27 mouse cellular contexts compared by ENCODE assay signal in the genomic region with DNA sequence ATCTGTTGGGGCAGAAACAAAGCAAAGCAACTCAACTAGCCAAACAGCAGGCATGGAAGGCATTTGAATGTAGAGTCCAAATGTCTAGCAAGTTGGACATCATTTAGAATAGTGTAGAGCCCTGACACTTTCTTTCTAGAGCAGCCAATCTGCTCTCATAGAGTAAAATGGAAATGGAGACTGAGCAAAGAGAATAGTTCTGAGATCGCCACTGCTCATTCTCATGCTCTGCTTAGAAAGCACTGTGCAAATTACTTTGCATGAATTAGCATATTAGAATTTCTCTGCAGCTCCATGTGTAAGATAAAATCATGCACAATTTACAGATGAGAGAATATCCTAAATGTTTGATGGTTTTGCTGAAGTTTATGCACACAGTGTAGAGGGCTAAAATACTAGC.
A peak's percentile ranks its signal among the peaks of the same experiment; 100 is the strongest.
DNase-seq lines count a peak whose midpoint lies in the region; ATAC-seq and TF ChIP-seq lines count a peak whose summit lies in the region.
"Had no signal": no experiment of that assay in that cellular context is flagged by ENCODE, and none has a peak within 500 bp of the region (broad histone marks: within the 10 kb centered on the region; RNA-seq: fewer than 3 reads in every experiment).

No protein-coding gene starts in this region.

- peak; percentile 45; the same call in 1 of the 2 replicates for ATAC-seq in forebrain, embryonic 13.5 days
- no peak for ATAC-seq in forebrain, embryonic 11.5 days (replicated peaks; ENCODE audit: low FRiP score)
- ATAC-seq in forebrain, embryonic 15.5 days (replicated peaks), result peak; percentile 58; the same call in 1 of the 2 replicates
- no peak for ATAC-seq in midbrain, embryonic 14.5 days (ENCODE audit: low FRiP score, low TSS enrichment)
- ATAC-seq in midbrain, embryonic 16.5 days, result no peak
- ATAC-seq in forebrain, postnatal 0 days, result no peak
- ATAC-seq: activated CD4-positive, CD25-positive, alpha-beta regulatory T cell, adult 4 months; CD4-positive, CD25-positive, alpha-beta regulatory T cell, adult 4 months; Patski had no signal

- no peak overlapping the region for H3K4me3 ChIP-seq in forebrain, embryonic 13.5 days
- H3K4me3 ChIP-seq in forebrain, embryonic 11.5 days (ENCODE audit: low read depth, low read length), result no peak overlapping the region
- H3K4me3 ChIP-seq in forebrain, embryonic 15.5 days, result no peak overlapping the region
- H3K4me3 ChIP-seq in forebrain, embryonic 10.5 days, result no peak overlapping the region
- no peak overlapping the region for H3K4me3 ChIP-seq in midbrain, embryonic 14.5 days (replicated peaks; ENCODE audit: low read depth, low read length)
- no peak overlapping the region for H3K4me3 ChIP-seq in midbrain, embryonic 16.5 days (ENCODE audit: low read depth, low read length)
- no peak overlapping the region for H3K4me3 ChIP-seq in forebrain, postnatal 0 days (ENCODE audit: low read depth, low read length)
- H3K4me3 ChIP-seq: embryonic facial prominence, embryonic 13.5 days; embryonic facial prominence, embryonic 15.5 days; erythroblast, embryonic 14.5 days had no signal

- H3K4me1 ChIP-seq in forebrain, embryonic 13.5 days, result no peaks in the 10 kb centered on the region
- no peaks in the 10 kb centered on the region for H3K4me1 ChIP-seq in forebrain, embryonic 11.5 days (replicated peaks; ENCODE audit: control insufficient read depth, insufficient read depth, low read length)
- no peaks in the 10 kb centered on the region for H3K4me1 ChIP-seq in forebrain, embryonic 15.5 days
- no peaks in the 10 kb centered on the region for H3K4me1 ChIP-seq in forebrain, embryonic 10.5 days
- H3K4me1 ChIP-seq in midbrain, embryonic 14.5 days (ENCODE audit: control insufficient read depth, insufficient read depth, low read length), result no peaks in the 10 kb centered on the region
- no peaks in the 10 kb centered on the region for H3K4me1 ChIP-seq in midbrain, embryonic 16.5 days (ENCODE audit: control insufficient read depth, insufficient read depth, low read length)
- H3K4me1 ChIP-seq in forebrain, postnatal 0 days (ENCODE audit: insufficient read depth), result no peaks in the 10 kb centered on the region
- H3K4me1 ChIP-seq: embryonic facial prominence, embryonic 13.5 days; embryonic facial prominence, embryonic 15.5 days had no signal

- no peak for DNase-seq in forebrain, embryonic 11.5 days (ENCODE audit: low spot score)
- DNase-seq in forebrain, embryonic 10.5 days (ENCODE audit: extremely low spot score, low spot score), result no peak
- peak; percentile 12 for DNase-seq in midbrain, embryonic 14.5 days
- peak; percentile 3 for DNase-seq in forebrain, postnatal 0 days
- no peak for DNase-seq in gastrocnemius, postnatal 10 days
- DNase-seq: adrenal gland, adult 8-10 months; adrenal gland, postnatal 14 days; adrenal gland, postnatal 36 days; B cell, adult 2 months; cerebellum, adult 11 months; cerebellum, adult 18-20 months; cerebellum, adult 8-10 months; cerebellum, adult 9-11 months; cerebellum, postnatal 14 days; cerebellum, postnatal 36 days; embryo, embryonic 11 days had no signal

- H3K27me3 ChIP-seq in forebrain, embryonic 13.5 days, result no peaks in the 10 kb centered on the region
- H3K27me3 ChIP-seq in forebrain, embryonic 11.5 days (ENCODE audit: control insufficient read depth, insufficient read depth, low read length), result no peaks in the 10 kb centered on the region
- H3K27me3 ChIP-seq in forebrain, embryonic 15.5 days, result no peaks in the 10 kb centered on the region
- no peaks in the 10 kb centered on the region for H3K27me3 ChIP-seq in forebrain, embryonic 10.5 days (ENCODE audit: poor library complexity, severe bottlenecking)
- no peaks in the 10 kb centered on the region for H3K27me3 ChIP-seq in midbrain, embryonic 14.5 days (ENCODE audit: control insufficient read depth, insufficient read depth, low read length)
- H3K27me3 ChIP-seq in midbrain, embryonic 16.5 days (ENCODE audit: control insufficient read depth, insufficient read depth, low read depth, low read length), result no peaks in the 10 kb centered on the region
- H3K27me3 ChIP-seq in forebrain, postnatal 0 days (ENCODE audit: insufficient read depth, low read length), result no peaks in the 10 kb centered on the region
- H3K27me3 ChIP-seq: CH12.LX; embryonic facial prominence, embryonic 13.5 days; embryonic facial prominence, embryonic 15.5 days had no signal

- H3K36me3 ChIP-seq in forebrain, embryonic 13.5 days (ENCODE audit: poor library complexity, severe bottlenecking), result no peaks in the 10 kb centered on the region
- no peaks in the 10 kb centered on the region for H3K36me3 ChIP-seq in forebrain, embryonic 11.5 days (ENCODE audit: control insufficient read depth, insufficient read depth, low read length)
- H3K36me3 ChIP-seq in forebrain, embryonic 15.5 days, result no peaks in the 10 kb centered on the region
- no peaks in the 10 kb centered on the region for H3K36me3 ChIP-seq in forebrain, embryonic 10.5 days (replicated peaks)
- H3K36me3 ChIP-seq in midbrain, embryonic 14.5 days (ENCODE audit: control insufficient read depth, insufficient read depth, low read length), result no peaks in the 10 kb centered on the region
- H3K36me3 ChIP-seq in midbrain, embryonic 16.5 days (ENCODE audit: control insufficient read depth, insufficient read depth, low read length), result no peaks in the 10 kb centered on the region
- no peaks in the 10 kb centered on the region for H3K36me3 ChIP-seq in forebrain, postnatal 0 days (ENCODE audit: insufficient read depth)
- H3K36me3 ChIP-seq: embryonic facial prominence, embryonic 13.5 days; embryonic facial prominence, embryonic 15.5 days; G1E had no signal

- H3K27ac ChIP-seq in forebrain, embryonic 13.5 days, result no peak overlapping the region
- no peak overlapping the region for H3K27ac ChIP-seq in forebrain, embryonic 11.5 days (ENCODE audit: low read depth, low read length)
- H3K27ac ChIP-seq in forebrain, embryonic 15.5 days (replicated peaks), result no peak overlapping the region
- H3K27ac ChIP-seq in forebrain, embryonic 10.5 days, result no peak overlapping the region
- no peak overlapping the region for H3K27ac ChIP-seq in midbrain, embryonic 14.5 days (replicated peaks; ENCODE audit: low read depth, low read length)
- no peak overlapping the region for H3K27ac ChIP-seq in midbrain, embryonic 16.5 days (ENCODE audit: low read length)
- H3K27ac ChIP-seq in forebrain, postnatal 0 days (ENCODE audit: low read depth, low read length), result no peak overlapping the region
- H3K27ac ChIP-seq: embryonic facial prominence, embryonic 13.5 days; embryonic facial prominence, embryonic 15.5 days had no signal

- 58% methylated on average over 1 of the region's 1 CpGs for WGBS in forebrain, embryonic 13.5 days
- WGBS in forebrain, embryonic 11.5 days, result 85% methylated on average over 1 of the region's 1 CpGs
- WGBS in forebrain, embryonic 15.5 days, result 57% methylated on average over 1 of the region's 1 CpGs
- 83% methylated on average over 1 of the region's 1 CpGs for WGBS in forebrain, embryonic 10.5 days
- WGBS in midbrain, embryonic 14.5 days, result 76% methylated on average over 1 of the region's 1 CpGs
- WGBS in midbrain, embryonic 16.5 days, result 68% methylated on average over 1 of the region's 1 CpGs
- WGBS in forebrain, postnatal 0 days, result 43% methylated on average over 1 of the region's 1 CpGs

- no peak overlapping the region for H3K9ac ChIP-seq in forebrain, embryonic 13.5 days
- H3K9ac ChIP-seq in forebrain, embryonic 11.5 days (ENCODE audit: low read length), result no peak overlapping the region
- H3K9ac ChIP-seq in forebrain, embryonic 15.5 days (replicated peaks), result no peak overlapping the region
- no peak overlapping the region for H3K9ac ChIP-seq in midbrain, embryonic 14.5 days (replicated peaks; ENCODE audit: low read length)
- H3K9ac ChIP-seq in midbrain, embryonic 16.5 days (ENCODE audit: low read depth, low read length), result no peak overlapping the region
- no peak overlapping the region for H3K9ac ChIP-seq in forebrain, postnatal 0 days
- H3K9ac ChIP-seq: embryonic facial prominence, embryonic 13.5 days; embryonic facial prominence, embryonic 15.5 days had no signal

- no peak for TF ChIP-seq CTCF in forebrain, postnatal 0 days (IDR thresholded peaks at IDR 0.05; ENCODE audit: low read depth)

- H3K9me3 ChIP-seq in forebrain, embryonic 13.5 days (replicated peaks), result no peaks in the 10 kb centered on the region
- H3K9me3 ChIP-seq in forebrain, embryonic 11.5 days (ENCODE audit: control insufficient read depth, low read length), result no peaks in the 10 kb centered on the region
- H3K9me3 ChIP-seq in forebrain, embryonic 15.5 days, result no peaks in the 10 kb centered on the region
- no peaks in the 10 kb centered on the region for H3K9me3 ChIP-seq in forebrain, embryonic 10.5 days
- H3K9me3 ChIP-seq in midbrain, embryonic 14.5 days (ENCODE audit: control insufficient read depth, low read length), result no peaks in the 10 kb centered on the region
- no peaks in the 10 kb centered on the region for H3K9me3 ChIP-seq in midbrain, embryonic 16.5 days (replicated peaks; ENCODE audit: control insufficient read depth, low read length, poor library complexity, severe bottlenecking)
- H3K9me3 ChIP-seq in forebrain, postnatal 0 days (ENCODE audit: low read length), result no peaks in the 10 kb centered on the region
- H3K9me3 ChIP-seq: embryonic facial prominence, embryonic 13.5 days; embryonic facial prominence, embryonic 15.5 days; G1E had no signal

- H3K4me2 ChIP-seq in forebrain, embryonic 13.5 days, result no peak overlapping the region
- H3K4me2 ChIP-seq in forebrain, embryonic 11.5 days (ENCODE audit: low read depth, low read length, severe bottlenecking), result no peak overlapping the region
- no peak overlapping the region for H3K4me2 ChIP-seq in forebrain, embryonic 15.5 days (replicated peaks)
- no peak overlapping the region for H3K4me2 ChIP-seq in midbrain, embryonic 14.5 days (ENCODE audit: low read length)
- H3K4me2 ChIP-seq in midbrain, embryonic 16.5 days (ENCODE audit: low read length), result no peak overlapping the region
- H3K4me2 ChIP-seq in forebrain, postnatal 0 days (ENCODE audit: low read depth), result no peak overlapping the region
- H3K4me2 ChIP-seq: embryonic facial prominence, embryonic 13.5 days; embryonic facial prominence, embryonic 15.5 days had no signal

Comparison
In these comparisons a context has a peak if more than half of its experiments do, and no peak if none do; other contexts are left out.
1. ATAC-seq: peak in forebrain, embryonic 13.5 days (single experiment) and forebrain, embryonic 15.5 days (single experiment); none in forebrain, embryonic 11.5 days (single experiment), midbrain, embryonic 14.5 days (single experiment), midbrain, embryonic 16.5 days (single experiment) and forebrain, postnatal 0 days (single experiment).
2. DNase-seq: peak in midbrain, embryonic 14.5 days (single experiment) and forebrain, postnatal 0 days (single experiment); none in forebrain, embryonic 11.5 days (single experiment), forebrain, embryonic 10.5 days (single experiment) and gastrocnemius, postnatal 10 days (single experiment).